In genomic region chr6:30849818-30850217, GRCm38 (mm10) we compare ENCODE assay signal across 11 mouse cellular contexts. TPM values are rescaled to one million over a fixed set of nuclear protein-coding genes. Genes with fewer than 3 reads are reported as not detected.
A peak's percentile ranks its signal among the peaks of the same experiment; 100 is the strongest.
DNase-seq lines count a peak whose midpoint lies in the region; ATAC-seq and TF ChIP-seq lines count a peak whose summit lies in the region.
"Had no signal": no experiment of that assay in that cellular context is flagged by ENCODE, and none has a peak within 500 bp of the region (broad histone marks: within the 10 kb centered on the region; RNA-seq: fewer than 3 reads in every experiment).

No protein-coding gene starts in this region.

- H3K4me1 ChIP-seq in liver, adult 2 months (ENCODE audit: control insufficient read depth, insufficient read depth, low read length): peaks cover 5% of the 10 kb centered on the region
- no peaks in the 10 kb centered on the region for H3K4me1 ChIP-seq in liver, postnatal 0 days (ENCODE audit: insufficient read depth)
- no peaks in the 10 kb centered on the region for H3K4me1 ChIP-seq in hindbrain, embryonic 13.5 days (replicated peaks)

- H3K4me2 ChIP-seq in liver, postnatal 0 days (ENCODE audit: low read depth, low read length): no peak overlapping the region
- no peak overlapping the region for H3K4me2 ChIP-seq in hindbrain, embryonic 13.5 days

- no peaks in the 10 kb centered on the region for H3K9me3 ChIP-seq in liver, postnatal 0 days (ENCODE audit: low read length)
- H3K9me3 ChIP-seq in hindbrain, embryonic 13.5 days: 0 out of 2 replicates have a peak, but pooled peaks cover 5% of the 10 kb centered on the region

- H3K9ac ChIP-seq in liver, adult 2 months (ENCODE audit: low read depth, low read length): no peak overlapping the region
- no peak overlapping the region for H3K9ac ChIP-seq in liver, postnatal 0 days (replicated peaks)
- H3K9ac ChIP-seq in hindbrain, embryonic 13.5 days: no peak overlapping the region

- no peaks in the 10 kb centered on the region for H3K27me3 ChIP-seq in liver, adult 2 months (ENCODE audit: control insufficient read depth, insufficient read depth, low read length)
- H3K27me3 ChIP-seq in liver, postnatal 0 days (ENCODE audit: insufficient read depth, low read length): no peaks in the 10 kb centered on the region
- H3K27me3 ChIP-seq in hindbrain, embryonic 13.5 days: no peaks in the 10 kb centered on the region

- TF ChIP-seq EP300 in liver, postnatal 0 days (IDR thresholded peaks at IDR 0.05; ENCODE audit: low read depth): no peak

- no peak for TF ChIP-seq CTCF in liver, adult 2 months (IDR thresholded peaks at IDR 0.05; ENCODE audit: low read depth, low read length)
- TF ChIP-seq CTCF in liver, postnatal 0 days (IDR thresholded peaks at IDR 0.05; ENCODE audit: low read depth): no peak

- TF ChIP-seq POLR2A in liver, adult 2 months (IDR thresholded peaks at IDR 0.05; ENCODE audit: extremely low read depth, insufficient read depth, low read length): no peak

- 57% methylated on average over 2 of the region's 2 CpGs for WGBS in liver, adult 2 months
- 75% methylated on average over 2 of the region's 2 CpGs for WGBS in liver, postnatal 0 days (ENCODE audit: insufficient replicate concordance)
- 73% methylated on average over 2 of the region's 2 CpGs for WGBS in hindbrain, embryonic 13.5 days

- H3K79me2 ChIP-seq in liver, adult 2 months (ENCODE audit: control insufficient read depth, insufficient read depth, low read length): no peaks in the 10 kb centered on the region

- H3K36me3 ChIP-seq in liver, adult 2 months (ENCODE audit: control insufficient read depth, insufficient read depth, low read length): peaks cover 3% of the 10 kb centered on the region; the same call in 1 of the 2 replicates
- H3K36me3 ChIP-seq in liver, postnatal 0 days (replicated peaks; ENCODE audit: insufficient read depth, low read length): no peaks in the 10 kb centered on the region
- H3K36me3 ChIP-seq in hindbrain, embryonic 13.5 days: peaks cover 26% of the 10 kb centered on the region

- DNase-seq in gastrocnemius, postnatal 10 days: peak; percentile 7
- DNase-seq in gastrocnemius, adult 8-10 months (ENCODE audit: low spot score in 2 of 2): no peak
- peak; percentile 6 for DNase-seq in liver, adult 2 months (ENCODE audit: extremely low read depth, low read depth, low spot score)
- DNase-seq in liver, postnatal 0 days: no peak
- peak; percentile 40 to 66 for DNase-seq in cerebellum, postnatal 10 days
- peak; percentile 35 for DNase-seq in lung, postnatal 36 days
- DNase-seq in ovary, postnatal 10 days (ENCODE audit: low spot score): no peak
- DNase-seq: kidney, adult 8-10 months had no signal

- H3K4me3 ChIP-seq in liver, adult 2 months (ENCODE audit: insufficient read depth, low read depth, low read length): no peak overlapping the region
- no peak overlapping the region for H3K4me3 ChIP-seq in liver, postnatal 0 days (ENCODE audit: low read depth, low read length)
- H3K4me3 ChIP-seq in hindbrain, embryonic 13.5 days: no peak overlapping the region

- no peak overlapping the region for H3K27ac ChIP-seq in liver, adult 2 months (replicated peaks; ENCODE audit: insufficient read depth, low read depth, low read length)
- H3K27ac ChIP-seq in liver, postnatal 0 days (ENCODE audit: low read depth): no peak overlapping the region
- no peak overlapping the region for H3K27ac ChIP-seq in hindbrain, embryonic 13.5 days

- no peak for ATAC-seq in liver, postnatal 0 days
- ATAC-seq in hindbrain, embryonic 13.5 days (ENCODE audit: low FRiP score): no peak
- ATAC-seq: CD4-positive, CD25-positive, alpha-beta regulatory T cell, adult 4 months; forebrain, embryonic 16.5 days had no signal

RNA-seq across cellular contexts. Expression of gene Copg2, which starts 46.8 kb away (rescaled TPM):
- 10 to 100 TPM; 31.0 to 32.3 TPM for total RNA-seq in gastrocnemius, postnatal 10 days (2021)
- total RNA-seq in gastrocnemius, adult 8-10 months (2022): 10 to 100 TPM; 13.0 to 14.5 (median 13.4) TPM
- total RNA-seq in liver, adult 2 months (2014; rRNA removed): 26.9 and 27.6 TPM in 2 replicates
- 7.0 and 7.5 TPM in 2 replicates for polyA plus RNA-seq in liver, adult 2 months (2012; rRNA removed)
- polyA plus RNA-seq in liver, postnatal 0 days (2015; fragmentation: Nextera tagmentation; extraction: Ambion mirVana): 6.3 and 6.6 TPM in 2 replicates
- polyA plus RNA-seq in hindbrain, embryonic 13.5 days (2015; fragmentation: Nextera tagmentation; extraction: Ambion mirVana): 31.8 and 34.9 TPM in 2 replicates

Comparison
In these comparisons a context has a peak if more than half of its experiments do, and no peak if none do; other contexts are left out.
1. DNase-seq: peak in gastrocnemius, postnatal 10 days (single experiment), liver, adult 2 months (single experiment), cerebellum, postnatal 10 days (2 of 2) and lung, postnatal 36 days (single experiment); none in gastrocnemius, adult 8-10 months (0 of 2), liver, postnatal 0 days (single experiment) and ovary, postnatal 10 days (single experiment).